Mouse (Mus musculus) adrenal gland, postnatal 10 days (tissue): Measurements from ENCODE around the gene Fam198a. TPM values are rescaled to one million over a fixed set of nuclear protein-coding genes. Genes with fewer than 3 reads are reported as not detected.

Experiments
- DNase-seq: peaks from one replicate; pipeline ENCODE4 v3.0.0; 2021; ENCODE audit warnings: mixed read lengths
- total RNA-seq, 2 experiments: library from RNA; stranded (reverse); gene quantifications; 2 replicates each; pipeline ENCODE4 v1.2.3; 2021

The Fam198a gene
- total RNA-seq, 2 experiments from 2014 or later, result 3.9 to 5.6 TPM

DNA sequence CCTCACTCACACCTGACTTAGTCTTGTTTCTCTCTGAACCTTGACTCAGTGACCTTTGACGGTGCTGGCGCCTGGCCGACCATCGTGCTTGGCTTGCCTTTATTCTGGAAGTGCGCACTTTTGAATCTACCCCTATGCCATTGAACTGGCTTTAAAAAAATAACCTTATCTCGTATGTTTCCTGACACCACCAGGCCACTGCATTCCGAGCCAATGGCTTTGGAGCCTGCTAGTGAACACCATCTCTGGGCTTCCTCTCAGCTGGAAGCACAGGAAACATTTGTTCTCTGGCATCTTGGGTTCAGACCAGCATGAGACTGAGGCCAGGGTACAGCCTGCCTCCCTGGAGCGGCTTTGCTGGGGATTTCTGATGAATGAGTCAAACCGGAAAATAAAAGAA is 72.0 kb downstream of the Fam198a start:
- peak; percentile 88 for DNase-seq

DNA sequence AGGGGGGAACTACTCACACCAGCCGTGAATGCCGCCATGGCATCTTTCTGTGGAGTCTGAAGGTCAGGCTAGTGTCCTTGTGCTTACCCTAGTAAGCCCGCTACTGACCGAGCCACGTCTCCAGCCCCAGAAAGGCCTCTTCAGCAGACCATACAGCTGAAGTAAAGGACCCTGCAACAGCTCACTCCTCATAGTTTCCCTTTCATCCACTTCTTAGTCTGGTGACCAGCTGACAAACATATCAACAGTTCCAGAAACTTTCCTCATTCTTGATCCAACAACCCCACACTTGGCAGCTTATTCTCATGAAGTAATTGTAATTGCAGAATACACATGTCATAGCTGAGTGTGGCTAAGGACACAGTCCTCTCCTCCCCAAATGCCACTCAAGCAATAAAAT is 73.1 kb downstream of the Fam198a start:
- DNase-seq, result peak; percentile 45

DNA sequence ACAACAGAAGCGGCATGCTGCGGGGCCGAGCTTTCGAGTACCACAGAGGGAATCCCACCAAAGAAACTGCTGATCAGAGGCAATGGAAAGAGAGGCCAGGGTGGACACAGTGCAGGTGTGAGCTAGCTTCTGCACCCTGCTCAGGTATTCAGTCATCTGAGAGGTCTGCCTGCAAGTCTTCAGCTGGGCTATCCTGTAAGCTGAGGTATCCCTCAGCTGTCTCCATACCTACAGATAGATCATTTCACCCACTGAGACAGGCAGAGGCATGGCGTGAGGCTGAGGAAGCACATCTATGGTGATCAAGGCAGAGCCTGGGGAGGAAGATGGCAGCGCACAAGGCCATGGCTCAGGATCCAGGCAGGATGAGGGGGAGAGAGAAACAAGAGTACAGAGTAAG is 73.6 kb downstream of the Fam198a start:
- no peak for DNase-seq

DNA sequence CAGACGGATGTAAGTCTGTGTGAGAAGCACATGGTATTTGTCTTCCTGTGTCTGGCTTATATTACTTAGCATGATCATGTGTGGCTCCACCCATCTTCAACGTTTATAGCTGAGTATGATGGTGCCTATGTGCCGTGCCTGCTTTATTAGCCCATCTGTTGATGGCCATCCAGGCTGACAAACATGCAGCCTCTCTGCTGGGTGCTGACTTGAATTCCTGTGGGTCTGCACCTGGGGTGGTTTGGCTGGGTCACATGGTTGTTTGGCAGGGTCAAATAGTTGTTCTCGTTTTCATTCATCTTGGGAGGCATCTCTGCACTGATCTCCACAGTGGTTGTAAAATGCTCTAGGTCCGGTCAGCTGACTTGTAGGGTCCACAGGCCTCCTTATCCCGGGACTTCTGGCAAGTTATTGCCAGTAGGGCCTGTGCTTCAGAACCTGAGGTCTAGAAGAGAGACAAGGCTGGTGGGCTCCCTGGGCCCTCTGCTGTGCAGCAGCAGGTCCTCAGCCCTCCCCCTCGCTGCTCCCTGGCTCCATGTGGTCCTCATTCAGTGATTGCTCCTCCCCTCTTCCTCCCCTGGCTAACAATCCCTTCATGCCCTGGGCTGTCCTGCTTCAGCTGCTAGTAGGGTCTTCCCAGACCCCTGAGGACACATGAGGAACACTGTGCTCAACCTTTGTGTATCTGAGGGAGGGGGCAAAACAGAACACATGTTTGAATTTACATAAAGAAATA is 75.2 kb downstream of the Fam198a start:
- DNase-seq, result no peak

DNA sequence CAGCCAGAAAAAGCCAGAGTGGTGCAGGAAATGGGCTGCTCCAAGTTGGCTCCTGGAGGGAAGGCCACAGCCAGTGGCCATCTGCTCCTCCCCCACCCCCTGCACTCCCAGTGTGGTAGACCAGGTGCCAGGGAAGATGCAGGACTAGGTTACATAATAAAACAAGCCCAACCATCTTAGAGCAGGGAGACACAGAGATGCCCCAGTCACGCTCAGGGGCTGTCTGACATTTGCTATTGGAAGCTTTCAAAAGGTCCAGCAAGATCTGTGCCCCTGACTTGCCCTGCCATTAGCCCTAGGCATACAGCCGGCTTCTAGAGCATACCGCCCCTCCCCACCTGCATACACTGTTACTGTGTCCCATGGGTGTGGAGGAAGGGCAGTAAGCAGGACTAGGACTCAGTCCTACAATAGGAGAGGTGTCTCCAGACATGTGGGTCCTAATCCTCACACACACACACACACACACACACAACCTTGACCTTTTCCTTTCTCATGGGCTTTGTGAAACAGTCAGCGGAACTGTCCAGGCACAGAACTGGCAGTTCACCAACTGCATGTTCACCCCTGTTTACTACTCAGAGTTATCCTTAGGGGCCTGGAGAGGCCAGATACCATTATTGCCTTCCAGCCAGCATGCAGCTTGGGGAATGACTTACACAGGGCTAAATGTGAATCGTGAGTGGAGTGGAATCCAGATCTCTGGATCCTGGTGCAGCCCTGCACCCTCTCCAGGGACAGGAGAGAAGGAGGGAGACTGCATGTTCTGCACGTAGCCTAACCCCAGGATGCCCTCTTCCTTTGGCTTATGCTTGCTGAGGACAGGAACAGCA is 76.5 kb downstream of the Fam198a start:
- DNase-seq, result peak; percentile 85

DNA sequence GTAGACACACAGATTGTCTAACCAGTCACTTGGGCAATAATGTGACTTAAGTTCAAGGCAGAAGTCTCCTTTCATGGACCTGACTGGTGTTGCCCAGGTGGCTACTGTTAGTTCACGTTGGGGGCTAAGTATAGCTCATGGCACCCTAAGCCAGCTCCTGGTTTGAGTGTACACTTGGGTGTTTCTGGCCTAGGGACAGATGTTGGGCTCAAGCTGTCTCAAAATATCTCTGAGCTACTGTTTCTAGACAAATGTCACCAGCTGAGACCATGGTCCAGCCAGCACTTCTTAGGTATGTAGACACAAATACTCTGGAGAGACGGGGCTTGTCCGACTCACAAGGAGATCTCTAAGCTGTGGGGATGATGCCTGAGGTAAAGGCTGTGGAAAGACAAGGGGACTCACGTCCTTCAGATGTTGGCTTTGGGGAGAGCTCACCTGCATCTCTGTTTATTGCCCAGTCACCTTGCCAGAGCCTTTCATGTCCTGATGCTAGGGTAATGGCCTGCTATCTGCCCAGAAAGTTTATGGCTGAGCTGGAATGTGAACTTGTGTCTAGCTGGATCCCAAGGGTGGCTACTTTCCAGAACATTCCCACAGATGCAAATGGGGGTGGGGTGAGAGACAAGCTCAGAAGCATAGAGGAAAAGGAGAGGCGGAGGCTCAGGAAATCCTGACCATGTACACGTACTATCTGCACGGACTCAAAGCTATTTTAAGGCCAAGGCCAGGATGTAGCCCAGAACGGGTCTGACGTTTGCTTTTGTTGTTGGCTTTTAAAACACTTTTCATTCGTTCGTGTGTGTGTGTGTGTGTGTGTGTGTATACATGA is 77.3 kb downstream of the Fam198a start:
- DNase-seq, result peak; percentile 80

DNA sequence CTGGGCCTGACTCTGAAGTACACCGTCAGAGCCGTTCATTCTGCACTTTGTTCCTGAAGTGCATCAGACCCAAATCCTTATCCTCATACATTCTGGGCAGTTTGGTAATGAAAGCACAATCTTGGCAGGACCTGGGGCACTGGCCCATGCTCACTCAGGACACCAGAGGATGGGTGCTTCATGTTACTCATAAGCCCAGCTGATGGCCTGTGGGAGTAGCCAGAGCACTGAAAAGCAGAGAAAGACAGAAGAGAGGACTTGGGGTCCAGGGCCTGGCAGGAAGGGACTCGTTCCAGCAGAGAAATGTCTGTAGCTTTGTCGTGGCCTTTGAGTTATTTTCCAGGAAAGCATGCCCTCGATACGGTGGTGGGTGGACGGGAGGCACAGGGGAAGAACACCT is 79.0 kb downstream of the Fam198a start:
- no peak for DNase-seq

Other genes starting within 250 kb of the Fam198a start
- gene Sec22c, start 245.5 kb upstream of the Fam198a start, total RNA-seq, result 1 to 10 TPM; 5.4 to 5.8 TPM
- 10 to 100 TPM; 51.5 to 60.9 TPM for gene Ss18l2, start 240.7 kb upstream of the Fam198a start, total RNA-seq
- gene Nktr, start 231.8 kb upstream of the Fam198a start, total RNA-seq, result 10 to 100 TPM; 55.1 to 98.4 TPM
- 10 to 100 TPM; 41.2 to 50.8 TPM for gene Zfp651, start 191.7 kb upstream of the Fam198a start, total RNA-seq
- 1 to 10 TPM; 1.9 to 7.6 TPM for gene Klhl40, start 173.4 kb upstream of the Fam198a start, total RNA-seq
- gene Hhatl, start 158.5 kb upstream of the Fam198a start, total RNA-seq, result 10 to 100 TPM in 1 of 2 experiments, 1 to 10 TPM in 1; 4.3 to 17.4 TPM
- 1 to 10 TPM in 1 of 2 experiments, under 1 TPM in 1; 0.63 to 1.3 TPM for gene Ccdc13, start 111.5 kb upstream of the Fam198a start, total RNA-seq
- gene Higd1a, start 92.6 kb upstream of the Fam198a start, total RNA-seq, result 100 to 1,000 TPM; 111 to 113 TPM
- 1 to 10 TPM; 3.0 to 3.4 TPM for gene Ackr2, start 52.6 kb upstream of the Fam198a start, total RNA-seq
- 10 to 100 TPM; 16.2 to 27.8 TPM for gene Cyp8b1, start 34.7 kb upstream of the Fam198a start, total RNA-seq
- 10 to 100 TPM; 13.0 to 16.6 TPM for gene Pomgnt2, start 46.1 kb downstream of the Fam198a start, total RNA-seq
- gene Snrk, start 166.3 kb downstream of the Fam198a start, total RNA-seq, result 100 to 1,000 TPM; 202 to 285 TPM